Mouse (Mus musculus) MEL (cell line): ENCODE measurements around the gene Emilin1. TPM values are rescaled to one million over a fixed set of nuclear protein-coding genes. Genes with fewer than 3 reads are reported as not detected.

Experiments used
- DNase-seq: peaks from one replicate; pipeline ENCODE4 v3.0.0; 2011; ENCODE audit warnings: low read depth, low spot score
- H3K27ac ChIP-seq: 2 replicates; pipeline ENCODE4 v1.5.1; 2012; ENCODE audit warnings: low read depth, mild to moderate bottlenecking, control low read depth, low read length, moderate library complexity; ENCODE audit not compliant: control insufficient read depth
- H3K27me3 ChIP-seq, 2 experiments: fragments of 150-350 bp in 1 of 2; sonication (generic) in 1 of 2; 2 replicates each; pipeline ENCODE4 v1.6.1; 2012; ENCODE audit warnings: low read length in 2 of 2, mild to moderate bottlenecking in 2 of 2, improper control_type of control experiment in 1 of 2, moderate library complexity in 1 of 2; ENCODE audit not compliant: insufficient read depth in 2 of 2, control insufficient read depth in 1 of 2
- H3K36me3 ChIP-seq, 2 experiments: 2 replicates each; pipeline ENCODE4 v1.6.1; 2012 to 2014; ENCODE audit warnings: low read length in 2 of 2, improper control_type of control experiment in 1 of 2, inconsistent platforms in 1 of 2, mild to moderate bottlenecking in 1 of 2; ENCODE audit not compliant: insufficient read depth in 2 of 2, control insufficient read depth in 1 of 2
- H3K4me1 ChIP-seq, 2 experiments: fragments of 150-350 bp in 1 of 2; sonication (generic) in 1 of 2; 2 replicates each; pipeline ENCODE4 v1.6.1; 2012; ENCODE audit warnings: low read length in 2 of 2, improper control_type of control experiment in 1 of 2, mild to moderate bottlenecking in 1 of 2; ENCODE audit not compliant: insufficient read depth in 2 of 2, control insufficient read depth in 1 of 2
- H3K4me3 ChIP-seq, 2 experiments: fragments of 150-350 bp in 1 of 2; sonication (generic) in 1 of 2; 2 replicates each; pipeline ENCODE4 v1.5.1; 2012; ENCODE audit warnings: low read depth in 2 of 2, low read length in 2 of 2, mild to moderate bottlenecking in 2 of 2, moderate library complexity in 2 of 2, control low read depth in 1 of 2, improper control_type of control experiment in 1 of 2; ENCODE audit not compliant: control insufficient read depth in 1 of 2, insufficient read depth in 1 of 2
- H3K79me2 ChIP-seq: 2 replicates; pipeline ENCODE4 v1.6.1; 2012; ENCODE audit warnings: mild to moderate bottlenecking, low read length, moderate library complexity; ENCODE audit not compliant: control insufficient read depth, poor library complexity, insufficient read depth
- H3K9ac ChIP-seq: 2 replicates; pipeline ENCODE4 v1.6.1; 2012; ENCODE audit warnings: low read depth, mild to moderate bottlenecking, control low read depth, low read length, moderate library complexity; ENCODE audit not compliant: control insufficient read depth, poor library complexity, severe bottlenecking
- H3K9me3 ChIP-seq: fragments of 150-350 bp; sonication (generic); replicated peaks from 2 replicates; pipeline ENCODE4 v1.6.1; 2012; ENCODE audit warnings: mild to moderate bottlenecking, low read length, improper control_type of control experiment, moderate library complexity; ENCODE audit not compliant: insufficient read depth
- BHLHE40 ChIP-seq: IDR thresholded peaks from 2 replicates; pipeline ENCODE4 v1.6.1; 2012; ENCODE audit warnings: low read depth, mild to moderate bottlenecking, inconsistent platforms, low read length, improper control_type of control experiment, borderline replicate concordance
- CHD1 ChIP-seq: IDR thresholded peaks from 2 replicates; pipeline ENCODE4 v1.6.1; 2012; ENCODE audit warnings: low read depth, mild to moderate bottlenecking, inconsistent platforms, low read length, improper control_type of control experiment
- CHD2 ChIP-seq: IDR thresholded peaks from 2 replicates; pipeline ENCODE4 v1.6.1; 2011; ENCODE audit warnings: low read length, improper control_type of control experiment
- CTCF ChIP-seq, 3 experiments: IDR thresholded peaks in 2 of 3; conservative IDR thresholded peaks in 1 of 3; 2 replicates each; pipeline ENCODE4 v1.5.1; 2011 to 2012; ENCODE audit warnings: low read length in 3 of 3, low read depth in 2 of 3, mild to moderate bottlenecking in 2 of 3, improper control_type of control experiment in 1 of 3, inconsistent platforms in 1 of 3, mixed read lengths in 1 of 3, moderate library complexity in 1 of 3; ENCODE audit not compliant: control insufficient read depth in 1 of 3, insufficient read depth in 1 of 3, poor library complexity in 1 of 3, severe bottlenecking in 1 of 3
- E2F4 ChIP-seq: IDR thresholded peaks from 2 replicates; pipeline ENCODE4 v1.6.1; 2011; ENCODE audit warnings: low read depth, low read length, improper control_type of control experiment, borderline replicate concordance
- EP300 ChIP-seq, 2 experiments: IDR thresholded peaks; 2 replicates each; pipeline ENCODE4 v1.6.1; 2011; ENCODE audit warnings: improper control_type of control experiment in 2 of 2, low read length in 2 of 2, low read depth in 1 of 2, mild to moderate bottlenecking in 1 of 2
- JUND ChIP-seq: IDR thresholded peaks from 2 replicates; pipeline ENCODE4 v1.6.1; 2011; ENCODE audit warnings: low read depth, mild to moderate bottlenecking, improper control_type of control experiment, low read length
- KAT2A ChIP-seq: conservative IDR thresholded peaks from 2 replicates; pipeline ENCODE4 v1.6.1; 2012; ENCODE audit warnings: low read depth, low read length, improper control_type of control experiment, inconsistent platforms
- MAFK ChIP-seq: IDR thresholded peaks from 2 replicates; pipeline ENCODE4 v1.6.1; 2011; ENCODE audit warnings: low read depth, mild to moderate bottlenecking, low read length, improper control_type of control experiment, borderline replicate concordance
- MAX ChIP-seq: IDR thresholded peaks from 2 replicates; pipeline ENCODE4 v1.6.1; 2011; ENCODE audit warnings: low read length, improper control_type of control experiment
- MAZ ChIP-seq: IDR thresholded peaks from 2 replicates; pipeline ENCODE4 v1.6.1; 2012; ENCODE audit warnings: low read depth, mild to moderate bottlenecking, inconsistent platforms, low read length, improper control_type of control experiment
- MEF2A ChIP-seq: IDR thresholded peaks from 2 replicates; pipeline ENCODE4 v1.6.1; 2014; ENCODE audit warnings: low read depth, mild to moderate bottlenecking, inconsistent platforms, low read length, improper control_type of control experiment; ENCODE audit not compliant: poor library complexity, insufficient replicate concordance, severe bottlenecking; ENCODE audit errors: extremely low read depth
- MXI1 ChIP-seq: IDR thresholded peaks from 2 replicates; pipeline ENCODE4 v1.6.1; 2011; ENCODE audit warnings: mild to moderate bottlenecking, low read depth, low read length, improper control_type of control experiment
- MYB ChIP-seq: IDR thresholded peaks from 2 replicates; pipeline ENCODE4 v1.6.1; 2011; ENCODE audit warnings: mild to moderate bottlenecking, low read depth, low read length, improper control_type of control experiment
- MYC ChIP-seq: IDR thresholded peaks from 2 replicates; pipeline ENCODE4 v1.6.1; 2011; ENCODE audit warnings: low read depth, mild to moderate bottlenecking, low read length, improper control_type of control experiment, moderate library complexity
- NELFE ChIP-seq: IDR thresholded peaks from 2 replicates; pipeline ENCODE4 v1.6.1; 2011; ENCODE audit warnings: low read depth, low read length, improper control_type of control experiment
- POLR2A ChIP-seq, 2 experiments: IDR thresholded peaks; 2 replicates each; pipeline ENCODE4 v1.6.1; 2011 to 2012; ENCODE audit warnings: low read length in 2 of 2, mild to moderate bottlenecking in 2 of 2, control low read depth in 1 of 2, improper control_type of control experiment in 1 of 2, low read depth in 1 of 2, moderate library complexity in 1 of 2; ENCODE audit not compliant: control insufficient read depth in 1 of 2, insufficient read depth in 1 of 2, poor library complexity in 1 of 2
- POLR2AphosphoS2 ChIP-seq: IDR thresholded peaks from 2 replicates; pipeline ENCODE4 v1.6.1; 2011; ENCODE audit warnings: low read length, improper control_type of control experiment
- POLR2AphosphoS5 ChIP-seq: IDR thresholded peaks from 2 replicates; pipeline ENCODE4 v1.6.1; 2012; ENCODE audit warnings: low read depth, borderline replicate concordance, mild to moderate bottlenecking, inconsistent platforms, low read length, moderate library complexity, mixed read lengths
- RAD21 ChIP-seq: IDR thresholded peaks from 2 replicates; pipeline ENCODE4 v1.6.1; 2011; ENCODE audit warnings: mild to moderate bottlenecking, low read depth, low read length, improper control_type of control experiment
- SIN3A ChIP-seq: IDR thresholded peaks from 2 replicates; pipeline ENCODE4 v1.6.1; 2012; ENCODE audit warnings: low read length, improper control_type of control experiment, inconsistent platforms
- SMC3 ChIP-seq: IDR thresholded peaks from 2 replicates; pipeline ENCODE4 v1.6.1; 2011; ENCODE audit warnings: low read depth, low read length, improper control_type of control experiment
- TAL1 ChIP-seq: IDR thresholded peaks from 2 replicates; pipeline ENCODE4 v1.6.1; 2012; ENCODE audit warnings: mild to moderate bottlenecking, inconsistent platforms, low read length, moderate library complexity, mixed read lengths
- TBP ChIP-seq: IDR thresholded peaks from 2 replicates; pipeline ENCODE4 v1.8.0; 2011; ENCODE audit warnings: low read depth, low read length, improper control_type of control experiment
- TCF12 ChIP-seq: IDR thresholded peaks from 2 replicates; pipeline ENCODE4 v1.6.1; 2014; ENCODE audit warnings: low read depth, mild to moderate bottlenecking, inconsistent platforms, low read length, improper control_type of control experiment, moderate library complexity
- UBTF ChIP-seq: IDR thresholded peaks from 2 replicates; pipeline ENCODE4 v1.6.1; 2012; ENCODE audit warnings: low read depth, mild to moderate bottlenecking, inconsistent platforms, low read length, improper control_type of control experiment, moderate library complexity, borderline replicate concordance; ENCODE audit not compliant: insufficient read depth
- USF1 ChIP-seq: IDR thresholded peaks from 2 replicates; pipeline ENCODE4 v1.6.1; 2014; ENCODE audit warnings: low read depth, mild to moderate bottlenecking, inconsistent platforms, low read length, improper control_type of control experiment, moderate library complexity
- USF2 ChIP-seq, 2 experiments: IDR thresholded peaks; 2 replicates each; pipeline ENCODE4 v1.6.1; 2011 to 2012; ENCODE audit warnings: improper control_type of control experiment in 2 of 2, low read length in 2 of 2, borderline replicate concordance in 1 of 2, inconsistent platforms in 1 of 2, low read depth in 1 of 2, mild to moderate bottlenecking in 1 of 2; ENCODE audit not compliant: insufficient read depth in 1 of 2
- ZC3H11A ChIP-seq: IDR thresholded peaks from 2 replicates; pipeline ENCODE4 v1.6.1; 2012; ENCODE audit warnings: low read depth, mild to moderate bottlenecking, inconsistent platforms, low read length, improper control_type of control experiment
- ZKSCAN1 ChIP-seq: IDR thresholded peaks from 2 replicates; pipeline ENCODE4 v1.6.1; 2012; ENCODE audit warnings: low read depth, mild to moderate bottlenecking, inconsistent platforms, low read length, improper control_type of control experiment, moderate library complexity
- ZMIZ1 ChIP-seq: IDR thresholded peaks from 2 replicates; pipeline ENCODE4 v1.6.1; 2012; ENCODE audit warnings: low read depth, mild to moderate bottlenecking, inconsistent platforms, low read length, improper control_type of control experiment, moderate library complexity
- polyA plus RNA-seq, 2 experiments: library from polyadenylated mRNA; stranded (reverse) in 1 of 2; unstranded in 1 of 2; fragments of >175 nt in 1 of 2; fragments of >200 nt in 1 of 2; gene quantifications; 2 replicates each; pipeline versions ENCODE4 v1.2.1 to v1.2.4; 2012; ENCODE audit warnings: low replicate concordance in 2 of 2, low read depth in 1 of 2; ENCODE audit not compliant: insufficient read length in 2 of 2, insufficient read depth in 1 of 2, missing spikeins in 1 of 2
- total RNA-seq: library from RNA; depleted of rRNA; stranded (reverse); fragments of 300-350 nt; gene quantifications from 2 replicates; pipeline ENCODE4 v1.2.3, GENCODE M21; 2012

The Emilin1 gene
- total and polyA plus RNA-seq, 3 experiments: 1.3 to 2.0 TPM; not detected in 1

GRCm38 (mm10) chr5:30959966-30960501 is 46.8 kb downstream of the Emilin1 start, which contains the start of gene Preb (continued):
- peak; percentile 98 for TF ChIP-seq ZMIZ1
- TF ChIP-seq CHD2: no peak
- peak; percentile 93 for TF ChIP-seq KAT2A

GRCm38 (mm10) chr5:30960814-30961213 is 47.6 kb downstream of the Emilin1 start:
- TF ChIP-seq POLR2AphosphoS2 (no peak), POLR2A (IDR thresholded peaks at IDR 0.05; ENCODE audit: control insufficient read depth in 1 of 2, insufficient read depth in 1 of 2, low read depth in 1 of 2, low read length in 2 of 2, poor library complexity in 1 of 2) (no peak), BHLHE40 (no peak), TBP (no peak), MXI1 (peak; percentile 29; the same call in 1 of the 2 replicates), UBTF (no peak), POLR2AphosphoS5 (no peak), USF2 (IDR thresholded peaks at IDR 0.05; ENCODE audit: borderline replicate concordance in 1 of 2, insufficient read depth in 1 of 2, low read depth in 1 of 2, low read length in 2 of 2) (no peak), TAL1 (no peak), ZMIZ1 (no peak), EP300 (IDR thresholded peaks at IDR 0.05; ENCODE audit: low read depth in 1 of 2, low read length in 2 of 2) (no peak), ZC3H11A (no peak), MAFK (no peak), E2F4 (no peak), MEF2A (no peak), MYB (no peak), SIN3A (no peak), ZKSCAN1 (0 out of 2 replicates have a peak, but pooled peaks have one; percentile 26), CHD2 (no peak), MAX (peak; percentile 66; the same call in 1 of the 2 replicates), CTCF (IDR thresholded peaks at IDR 0.05 in 2 of 3, conservative IDR thresholded peaks at IDR 0.05 in 1 of 3; ENCODE audit: control insufficient read depth in 1 of 3, insufficient read depth in 1 of 3, low read depth in 2 of 3, low read length in 3 of 3, poor library complexity in 1 of 3, severe bottlenecking in 1 of 3) (no peak), NELFE (no peak), CHD1 (no peak), USF1 (peak; percentile 84), MYC (peak; percentile 59; the same call in 1 of the 2 replicates), TCF12 (no peak), MAZ (no peak), SMC3 (no peak), RAD21 (no peak), JUND (no peak), KAT2A (no peak)

More at GRCm38 (mm10) chr5:30960814-30961213, 47.6 kb downstream of the Emilin1 start:
- Histone ChIP-seq H3K9me3 (no peaks in the 10 kb centered on the region), H3K27ac (peak overlapping the region; percentile 78), H3K36me3 (peaks cover 4 to 31% of the 10 kb centered on the region in 2 experiments; a peak in 3 of 4 replicates), H3K79me2 (peaks cover 25% of the 10 kb centered on the region), H3K4me1 (peaks cover 5 to 32% of the 10 kb centered on the region in 2 experiments), H3K9ac (peak overlapping the region; percentile 67), H3K27me3 (no peaks in the 10 kb centered on the region), H3K4me3 (peak overlapping the region; percentile 47 to 96)
- peak; percentile 60 for DNase-seq
